Mouse (Mus musculus): ENCODE results near the gene Spindoc.

- TF ChIP-seq POLR2AphosphoS2 (IDR thresholded peaks at IDR 0.05; ENCODE audit: low read depth, low read length): no peak
- no peak for TF ChIP-seq CTCF (conservative IDR thresholded peaks at IDR 0.05 in 1 of 2, IDR thresholded peaks at IDR 0.05 in 1 of 2; ENCODE audit: low read depth in 2 of 2, low read length in 2 of 2)
- no peak for TF ChIP-seq ZC3H11A (IDR thresholded peaks at IDR 0.05; ENCODE audit: low read depth, low read length)
- no peak for TF ChIP-seq CHD1 (IDR thresholded peaks at IDR 0.05; ENCODE audit: low read depth, low read length)
Observed at GRCm38 (mm10) chr19:7339026-7339425, 43.8 kb downstream of the Spindoc start.

All from CH12.LX (cell line).